Mouse (Mus musculus) CH12F3 (cell line): ENCODE measurements around the gene Zfp3.

ENCODE experiments used
- in situ Hi-C: fragments of 300-500 bp; cut with MboI; formaldehyde crosslinking; loops from 2 replicates; pipeline ENCODE4 v1.14.3; 2020; ENCODE audit warnings: low sequenced_read_pairs

The Zfp3 gene

DNA sequence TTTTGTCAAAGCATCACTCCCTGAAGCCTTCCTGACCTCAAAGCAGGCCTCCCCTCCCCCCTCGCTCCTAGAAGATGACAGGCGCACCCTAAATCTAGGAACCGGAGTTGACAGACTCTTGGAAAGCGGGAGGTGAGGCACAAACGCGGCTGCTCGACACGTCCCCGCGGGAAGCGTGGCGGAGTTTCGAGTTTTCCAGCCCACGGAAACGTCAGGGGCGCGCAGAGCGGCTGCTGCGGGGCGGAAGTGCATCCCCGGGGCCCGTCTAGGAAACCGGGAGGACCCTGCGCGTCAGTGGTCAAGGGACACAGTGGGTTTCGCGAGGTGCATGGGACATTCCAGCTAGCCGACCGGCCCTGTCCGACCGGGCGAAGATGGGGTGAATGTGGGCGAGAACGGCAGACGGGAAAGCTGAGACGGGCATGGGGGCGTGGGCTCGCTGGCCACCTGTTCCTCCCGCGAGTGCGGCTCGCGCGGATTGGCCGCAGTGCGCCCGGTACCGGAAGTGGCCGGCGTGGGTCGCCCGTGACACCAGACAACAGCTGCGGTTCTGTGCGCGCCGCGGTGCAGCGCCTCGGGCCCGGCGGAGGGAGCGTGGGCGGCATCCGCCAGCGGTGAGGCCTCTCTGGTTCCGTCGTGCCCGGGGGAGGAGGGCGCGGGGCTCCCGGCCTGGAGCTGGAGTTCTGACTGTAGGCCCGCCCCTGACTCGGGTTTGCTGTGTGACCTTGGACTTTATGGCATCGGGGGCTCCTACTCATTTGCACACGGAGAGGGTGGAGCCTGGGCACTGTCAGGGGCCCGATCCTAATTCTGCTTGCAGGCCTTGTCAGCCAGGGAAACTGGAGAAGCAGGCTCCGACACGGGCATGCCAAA lies at the start of gene Zfp3:
Gene Zfp3 (plus strand): TSS at position 274 of the 873 bp plus-strand sequence.
- in situ Hi-C loops = no loop called here

DNA sequence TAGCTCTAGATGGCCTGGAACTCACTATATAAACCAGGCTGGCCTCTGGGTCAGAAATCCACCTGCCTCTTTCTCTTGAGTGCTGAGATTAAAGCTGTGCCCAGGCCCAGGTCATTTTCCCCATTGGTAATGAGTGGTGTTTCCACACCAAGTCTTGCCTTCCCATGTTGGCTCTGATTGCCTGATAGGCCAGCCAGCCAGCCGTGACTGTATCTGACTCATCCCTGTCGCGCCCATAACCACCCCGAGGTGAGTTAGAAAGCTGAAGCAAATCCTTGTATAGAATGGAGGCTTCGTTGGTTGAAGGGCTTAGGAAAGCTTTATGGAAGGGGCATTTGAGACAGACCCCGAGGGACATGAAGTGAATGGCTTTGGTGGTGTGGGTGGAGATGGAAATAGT lies 48.2 kb upstream of the Zfp3 start:
- in situ Hi-C loops = no loop called here

DNA sequence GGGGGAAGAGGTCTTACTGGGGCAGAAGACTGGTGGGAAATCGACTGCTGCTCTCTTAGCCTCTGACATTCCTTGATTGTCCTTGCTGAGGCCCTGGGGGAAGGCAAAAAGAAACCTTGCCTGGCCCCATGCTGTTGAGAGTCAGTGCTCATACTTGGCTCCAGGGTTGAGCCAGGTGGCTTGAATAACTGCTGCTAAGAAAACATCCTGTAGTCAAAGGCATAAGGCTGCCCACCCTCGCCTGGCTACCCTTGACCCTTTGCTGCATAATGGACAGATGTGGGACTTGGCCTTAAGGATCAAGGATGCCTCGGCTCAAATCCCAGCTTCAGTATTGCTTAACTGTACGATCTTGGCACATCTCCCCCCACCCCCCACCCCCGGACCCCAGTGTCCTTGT lies 45.5 kb upstream of the Zfp3 start:
- in situ Hi-C loops = no loop called here

DNA sequence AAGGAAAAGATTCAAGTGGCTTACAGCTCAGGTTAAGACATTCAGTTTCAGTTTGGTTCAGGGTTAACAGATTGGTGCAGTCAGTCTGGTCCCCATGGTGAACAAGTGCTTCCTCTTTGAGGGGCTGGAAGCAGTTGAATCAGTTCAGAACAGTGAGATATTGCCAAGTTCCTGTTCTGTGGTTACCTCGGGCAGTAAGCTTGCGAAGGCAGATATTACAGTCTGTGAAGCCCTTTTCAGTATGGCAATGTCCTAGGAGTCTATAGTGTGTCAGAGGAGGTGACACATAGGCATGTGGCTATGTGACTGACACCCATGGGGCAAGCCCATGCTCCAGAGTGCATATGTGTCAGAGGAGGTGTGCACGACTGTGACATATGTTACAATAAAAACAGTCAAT lies 43.4 kb upstream of the Zfp3 start:
- in situ Hi-C loops = no loop called here

DNA sequence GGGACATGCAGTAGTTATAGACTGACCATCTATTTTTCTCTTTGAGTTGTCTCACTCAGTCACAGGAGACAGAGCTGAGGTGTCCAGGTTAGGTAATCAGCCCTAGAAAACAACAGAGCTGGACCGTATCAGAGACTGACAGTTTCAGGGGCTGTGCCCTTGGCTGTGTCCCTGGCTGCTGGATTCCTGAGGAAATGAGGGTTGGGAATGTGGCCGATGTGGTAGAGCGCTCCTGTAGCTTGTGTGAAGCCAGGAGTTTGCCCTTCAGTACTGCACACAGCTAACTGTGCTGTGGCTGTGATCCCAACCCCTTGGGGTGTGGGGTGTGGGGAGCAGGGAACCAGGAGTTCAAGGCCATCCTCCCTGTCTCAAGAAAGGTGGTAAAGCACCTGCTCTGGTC lies 42.9 kb upstream of the Zfp3 start:
- in situ Hi-C loops = no loop called here

DNA sequence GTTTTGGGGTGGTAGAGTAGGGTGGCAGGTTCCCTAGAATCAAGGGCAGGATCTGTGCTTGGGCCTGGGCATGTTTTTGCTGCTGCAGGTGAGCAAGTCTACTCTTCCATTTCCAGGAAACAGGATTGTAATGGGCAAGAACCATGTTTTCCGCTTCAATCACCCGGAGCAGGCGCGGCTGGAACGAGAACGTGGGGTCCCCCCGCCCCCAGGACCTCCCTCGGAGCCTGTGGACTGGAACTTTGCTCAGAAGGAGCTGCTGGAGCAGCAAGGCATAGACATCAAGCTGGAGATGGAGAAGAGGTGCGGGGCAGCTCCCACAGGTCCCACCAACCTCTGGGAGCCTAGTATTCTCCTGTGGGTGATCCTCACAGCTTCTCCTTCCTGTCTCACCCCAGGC lies 39.3 kb upstream of the Zfp3 start:
- in situ Hi-C loops = no loop called here

DNA sequence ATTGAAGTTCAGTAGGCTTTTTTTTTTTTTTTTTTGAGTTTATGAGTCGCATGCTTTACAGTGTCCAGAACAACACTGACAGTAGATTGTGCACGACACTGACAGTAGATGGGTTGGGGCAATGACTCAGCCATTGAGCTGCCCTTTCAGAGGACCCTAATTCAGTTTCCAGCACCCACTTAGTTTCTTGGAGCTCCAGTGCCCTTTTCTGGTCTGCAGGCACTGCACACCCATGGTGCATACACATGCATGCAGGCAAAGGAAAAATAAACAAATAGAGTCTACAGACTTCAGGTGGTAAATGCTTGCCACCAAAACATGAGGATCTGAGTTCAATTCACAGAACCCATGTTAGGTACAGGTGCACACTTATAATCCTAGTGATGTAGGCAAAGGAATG lies 37.4 kb upstream of the Zfp3 start:
- in situ Hi-C loops = no loop called here

DNA sequence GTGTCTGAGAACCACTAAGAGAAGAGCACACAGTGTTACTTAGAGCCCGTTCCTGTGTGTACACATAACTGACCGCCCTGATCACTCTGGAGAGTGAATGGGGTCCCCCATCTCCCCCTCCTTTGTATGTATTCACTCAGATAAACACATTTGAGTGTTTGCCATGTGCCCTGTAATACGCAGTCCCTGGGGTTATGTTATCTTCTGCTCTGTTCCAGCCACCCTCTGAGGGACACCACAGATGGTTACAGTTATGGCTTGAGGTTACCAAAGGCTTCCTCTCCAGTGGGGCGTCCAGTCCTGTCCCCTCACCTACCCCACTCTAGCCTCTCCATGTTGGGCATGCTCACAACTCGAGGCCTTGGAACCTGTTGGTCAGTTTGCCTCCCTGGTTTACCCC lies 36.6 kb upstream of the Zfp3 start:
- in situ Hi-C loops = no loop called here

DNA sequence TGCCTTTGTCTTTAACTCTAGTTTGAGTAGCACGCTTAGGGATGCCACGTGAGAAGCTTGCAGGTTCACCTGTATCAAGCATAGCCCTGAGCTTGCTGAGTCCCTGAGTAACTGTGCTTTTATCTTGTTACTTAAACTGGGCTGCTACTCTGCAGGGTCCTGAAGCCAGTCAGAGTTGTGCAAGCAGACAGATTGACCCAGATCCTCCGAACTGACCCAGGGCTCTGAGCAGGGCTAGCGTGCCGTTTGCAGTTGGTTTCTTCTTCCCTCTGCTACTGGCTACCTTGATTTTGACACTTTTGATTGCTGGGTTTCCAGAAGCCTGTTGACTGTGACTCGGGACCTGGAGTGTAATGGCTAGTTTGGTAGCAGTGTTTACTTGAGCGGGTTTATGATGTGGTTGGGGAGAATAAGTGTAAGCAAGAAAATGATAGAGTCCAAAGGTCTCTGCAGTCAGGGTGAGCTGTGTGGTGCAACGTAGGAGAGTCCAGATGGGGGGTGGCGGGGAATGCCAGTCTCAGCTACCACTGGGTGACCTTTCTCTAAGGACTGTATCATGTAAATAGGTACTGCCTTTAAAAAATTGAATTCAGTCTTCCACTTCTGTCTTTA lies 33.5 kb upstream of the Zfp3 start:
- in situ Hi-C loops = no loop called here

DNA sequence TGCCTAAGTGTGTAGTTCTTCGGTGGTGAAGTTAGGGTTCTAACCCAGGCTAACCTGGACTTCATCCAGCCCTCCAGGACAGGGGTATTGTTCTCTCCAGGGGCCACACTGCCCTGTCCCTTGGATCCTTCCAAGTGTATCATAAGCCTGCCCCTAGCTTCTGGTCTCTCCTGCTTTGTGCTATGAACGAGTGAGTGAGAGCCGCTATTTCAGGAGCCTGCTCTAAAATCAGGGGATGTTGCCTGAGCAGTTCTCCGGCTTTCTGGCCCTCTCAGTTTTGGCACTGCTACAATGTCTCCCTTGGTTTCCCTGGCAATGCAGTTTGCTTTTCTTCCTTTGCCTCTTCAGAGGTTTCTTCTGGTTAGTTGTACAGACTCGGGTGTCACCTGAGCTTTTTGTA lies 32.8 kb upstream of the Zfp3 start:
- in situ Hi-C loops = no loop called here

DNA sequence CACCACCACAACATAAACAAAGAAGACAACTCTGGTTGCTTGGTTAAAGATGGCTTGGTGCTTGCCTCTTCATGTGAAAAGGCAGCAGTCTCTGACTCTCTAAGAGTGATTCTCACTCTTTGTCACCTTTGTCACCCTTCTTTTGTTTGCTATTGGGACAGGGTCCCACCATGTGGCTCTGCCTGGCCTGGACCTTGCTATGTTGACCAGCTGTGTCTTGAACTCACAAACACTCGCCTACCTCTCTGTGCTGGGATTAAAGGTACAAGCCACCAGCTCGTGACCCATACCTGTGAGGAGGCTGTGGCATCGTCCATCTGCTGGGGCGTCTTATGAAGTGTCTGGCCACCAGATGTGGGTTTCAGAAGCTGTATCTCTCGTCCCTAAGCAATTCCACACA lies 30.8 kb upstream of the Zfp3 start:
- in situ Hi-C loops = no loop called here

DNA sequence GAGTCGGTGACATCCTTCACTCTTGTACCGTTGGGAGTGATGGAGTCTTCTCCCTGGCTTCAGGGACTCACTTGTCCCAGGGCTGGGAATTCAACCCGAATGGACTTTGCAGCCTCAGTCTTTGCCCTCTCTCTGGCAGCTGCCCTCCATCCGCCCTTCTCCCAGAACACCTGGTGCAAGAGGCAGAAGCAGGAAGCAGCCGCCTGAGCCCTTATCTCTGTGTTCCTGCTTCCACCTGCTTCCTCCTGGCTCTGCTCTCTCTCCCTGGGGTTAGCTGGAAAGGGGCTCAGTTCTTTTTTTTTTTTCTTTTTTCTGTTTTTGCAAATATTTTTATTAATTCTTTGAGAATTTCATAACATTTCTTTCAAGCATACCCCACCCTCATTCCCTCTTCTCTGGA lies 26.3 kb upstream of the Zfp3 start:
- in situ Hi-C loops = no loop called here

DNA sequence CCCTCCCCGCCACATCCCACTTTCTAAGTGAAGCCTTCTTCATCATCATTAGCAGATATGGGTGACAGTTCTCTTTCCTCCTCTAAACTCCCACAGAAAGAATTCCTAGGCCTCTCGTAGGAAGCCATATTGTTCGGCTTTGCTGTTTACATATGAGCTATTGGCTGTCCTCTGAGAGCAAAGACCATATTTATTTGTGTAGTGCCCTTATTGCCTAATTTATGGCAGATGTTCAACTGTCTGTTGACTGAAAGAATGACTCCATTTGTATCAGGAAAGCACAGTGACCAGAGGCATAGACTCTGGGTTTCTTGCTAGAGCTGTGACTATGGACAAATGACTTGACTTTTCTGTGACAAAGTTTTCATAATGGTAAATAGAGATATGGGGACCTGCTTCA lies 22.4 kb upstream of the Zfp3 start:
- in situ Hi-C loops = no loop called here

DNA sequence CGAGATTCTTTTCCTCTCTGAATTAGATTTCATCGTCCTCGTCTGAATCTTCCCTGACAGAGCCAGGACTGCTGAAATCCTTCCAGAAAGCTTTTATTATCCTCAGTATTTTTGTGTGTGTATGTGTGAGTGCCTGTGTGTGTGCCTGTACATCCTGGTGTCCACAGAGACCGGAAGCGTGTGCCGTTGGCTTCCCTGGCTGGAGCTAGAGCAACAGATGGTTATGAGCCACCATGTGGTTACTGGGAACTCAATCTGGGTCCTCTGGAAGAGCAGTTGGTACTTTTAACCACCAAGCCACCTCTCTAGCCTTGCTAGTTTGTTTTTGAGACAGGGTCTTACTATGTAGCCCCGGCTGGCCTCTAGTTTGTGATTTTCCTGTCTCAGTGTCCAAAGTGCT lies 21.9 kb upstream of the Zfp3 start:
- in situ Hi-C loops = no loop called here

DNA sequence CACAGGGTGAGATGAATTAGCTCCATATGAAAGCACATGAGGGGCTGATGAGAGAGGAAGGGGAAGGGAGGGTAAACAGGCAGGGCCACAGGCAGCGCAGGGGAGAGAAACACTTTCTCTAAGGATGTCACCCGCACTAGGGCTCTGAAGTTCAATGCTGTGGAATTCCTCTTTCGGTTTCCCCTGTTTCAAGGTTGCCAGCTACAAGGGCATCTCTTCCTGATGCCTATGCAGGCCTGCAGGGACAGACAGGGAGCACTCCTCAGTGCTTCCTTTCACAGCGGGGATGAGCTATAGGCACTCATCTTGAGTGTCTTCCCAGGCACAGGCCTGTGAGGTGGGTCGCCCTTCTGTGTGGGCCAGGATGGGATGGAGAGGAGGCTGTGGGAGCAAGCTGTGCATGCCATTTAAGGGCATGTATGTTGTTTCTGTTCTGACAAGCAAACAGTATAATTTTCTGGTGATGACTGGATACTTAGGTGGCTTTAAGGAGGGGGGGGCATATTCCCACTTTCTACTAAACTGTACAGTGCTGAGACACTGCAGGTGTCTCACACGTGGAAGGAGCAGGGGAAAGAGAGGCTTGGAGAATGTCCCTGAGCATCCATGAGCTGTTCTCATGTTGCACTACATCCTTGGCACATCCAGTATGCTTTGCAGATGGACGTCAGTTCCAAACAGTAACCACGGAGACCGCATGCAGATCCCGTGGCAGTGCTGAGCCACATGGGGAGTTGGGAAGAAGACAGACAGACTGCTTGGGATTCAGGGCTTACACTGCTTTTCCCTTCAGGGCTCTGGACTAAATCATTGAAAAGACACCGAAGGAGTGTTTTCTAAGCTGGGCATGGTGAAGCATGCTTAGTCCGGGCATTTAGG lies 21.2 kb upstream of the Zfp3 start:
- in situ Hi-C loops = no loop called here

DNA sequence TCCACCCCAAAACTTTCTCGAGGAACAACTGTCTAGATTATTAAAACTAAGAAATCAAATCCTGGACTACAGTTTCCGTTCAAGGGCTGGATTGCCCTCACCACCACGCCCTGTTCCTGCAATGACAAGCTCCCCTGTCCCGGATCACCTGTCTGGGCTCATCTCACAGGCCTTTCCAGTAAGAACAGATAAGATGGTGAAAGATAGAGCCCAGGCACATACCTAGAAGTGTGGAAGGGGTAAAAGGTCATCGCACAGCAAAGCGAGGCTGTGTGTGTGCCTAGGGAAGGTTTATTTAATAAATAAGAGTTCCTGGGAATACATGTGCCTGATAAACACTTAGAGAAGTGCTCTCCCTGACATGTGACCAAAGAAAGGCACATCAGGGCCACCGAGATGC lies 18.4 kb upstream of the Zfp3 start:
- in situ Hi-C loops = no loop called here

DNA sequence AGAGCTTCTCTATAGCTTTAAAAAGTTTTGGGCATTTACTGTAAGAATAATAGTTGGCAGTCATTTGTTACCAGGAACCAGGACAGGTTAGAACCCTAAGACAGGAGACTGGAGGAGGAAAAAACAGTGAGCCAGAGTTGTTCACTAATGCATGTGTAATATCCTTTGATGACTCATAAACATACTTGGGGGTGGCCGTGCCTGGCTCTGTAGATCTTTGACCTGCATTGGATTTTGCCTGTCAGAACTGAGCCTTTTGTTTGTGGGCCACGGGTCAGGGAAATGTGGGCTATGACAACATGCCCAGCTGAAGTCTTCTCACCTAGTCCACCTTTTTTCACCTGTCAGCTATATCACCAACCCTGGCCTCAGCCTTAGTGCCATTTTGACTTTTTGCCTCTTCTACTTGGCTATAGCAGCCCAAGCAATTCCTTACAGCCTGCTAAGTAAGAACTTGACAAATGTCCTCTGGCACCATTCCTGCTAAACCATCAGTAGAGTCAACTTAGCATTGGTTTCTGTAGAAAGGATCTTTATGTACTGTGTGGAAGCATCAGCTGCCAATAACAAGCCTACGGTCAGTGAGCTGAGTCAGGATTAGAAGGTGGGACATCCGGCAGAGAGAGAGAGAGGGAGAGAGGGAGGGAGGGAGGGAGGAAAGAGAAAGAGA lies 16.0 kb upstream of the Zfp3 start:
- in situ Hi-C loops = no loop called here

DNA sequence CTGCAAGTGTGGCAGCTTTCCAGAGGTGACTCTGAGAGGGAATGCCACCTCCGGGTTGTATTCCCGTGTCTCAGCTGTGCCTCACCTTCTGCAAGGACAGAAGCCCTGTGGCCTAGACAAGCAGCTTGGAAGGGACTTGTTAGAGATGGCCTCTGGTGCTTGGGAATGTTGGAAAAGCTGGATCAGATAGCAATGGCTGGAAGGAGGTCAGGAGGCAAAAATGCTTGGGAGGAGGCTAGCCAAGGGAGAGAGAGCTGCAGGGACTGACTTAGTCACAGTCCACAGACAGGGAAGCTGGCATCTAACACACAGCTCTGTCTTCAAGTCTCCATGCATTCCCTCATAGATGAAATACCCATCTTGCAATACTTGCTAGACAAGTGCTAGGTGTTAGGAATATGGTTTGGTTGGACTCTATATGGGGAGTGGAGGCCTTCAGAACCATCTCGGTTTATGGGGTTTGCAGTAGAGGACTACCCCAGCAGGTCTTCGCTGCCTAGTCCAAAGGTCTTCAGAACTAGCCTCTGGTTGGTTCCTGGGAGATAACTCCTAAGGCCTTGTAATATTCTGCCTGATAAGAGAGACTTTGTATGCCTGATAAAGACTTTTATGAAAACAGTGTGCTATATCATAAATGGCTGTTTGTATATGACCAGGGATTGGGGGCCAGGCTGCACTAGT lies 11.5 kb upstream of the Zfp3 start:
- in situ Hi-C loops = loop anchor here (10.0 kb wide), 1 partner anchor 228 kb away; the partner anchor contains the start of gene Psmb6

DNA sequence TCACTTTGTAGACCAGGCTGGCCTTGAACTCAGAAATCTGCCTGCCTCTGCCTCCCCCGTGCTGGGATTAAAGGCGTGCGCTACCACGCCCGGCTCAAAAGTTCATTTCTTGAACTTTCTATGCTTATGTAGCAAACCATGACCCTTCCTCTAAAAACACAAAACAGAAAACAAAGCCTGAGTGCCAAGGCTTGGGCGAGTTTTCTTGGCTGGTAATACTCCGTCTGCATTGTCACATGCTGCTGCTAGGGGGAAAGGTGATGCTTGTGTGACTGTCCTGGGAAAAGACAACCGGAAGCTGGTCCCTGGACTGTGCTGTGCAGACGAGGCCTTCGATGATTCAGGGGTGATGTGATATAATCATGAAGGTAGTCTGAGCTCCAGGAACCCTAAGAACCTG lies 10.9 kb upstream of the Zfp3 start:
- in situ Hi-C loops = loop anchor here (10.0 kb wide), 1 partner anchor 228 kb away; the partner anchor contains the start of gene Psmb6

DNA sequence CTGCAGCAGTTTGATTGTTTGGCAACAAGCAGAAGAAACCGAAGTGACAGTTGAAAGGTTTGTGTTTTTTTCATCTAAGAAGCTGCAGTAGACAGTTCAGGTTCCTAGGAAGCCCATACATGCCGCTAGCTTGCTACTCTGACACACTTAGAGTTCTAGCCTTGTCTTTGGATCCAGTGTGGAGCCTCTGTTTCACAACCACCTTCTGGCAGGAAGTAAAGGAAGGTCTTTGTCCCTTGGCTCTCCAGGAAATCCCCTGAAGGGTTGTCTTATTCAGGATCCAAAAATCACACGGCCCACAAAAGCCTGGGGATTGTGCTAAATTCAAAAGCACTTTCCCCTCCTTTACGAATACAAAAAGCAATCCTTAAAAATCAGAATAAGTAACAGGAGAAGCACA lies 9.5 kb upstream of the Zfp3 start:
- in situ Hi-C loops = loop anchor here (10.0 kb wide), 1 partner anchor 230 kb away; the partner anchor contains the start of gene Psmb6
